Mouse (Mus musculus) midbrain, embryonic 11.5 days (tissue): ENCODE data around the gene Lmnb2. TPM values are rescaled to one million over a fixed set of nuclear protein-coding genes. Genes with fewer than 3 reads are reported as not detected.
A peak's percentile ranks its signal among the peaks of the same experiment; 100 is the strongest.

Experiments used
- ATAC-seq: fragments of 200-750 bp; cut with Nextera tagmentation; 2 replicates; pipeline ENCODE4 v1.8.0; 2017; ENCODE audit warnings: moderate TSS enrichment, moderate library complexity; ENCODE audit not compliant: low FRiP score
- DNase-seq: peaks from one replicate; pipeline ENCODE4 v3.0.0; 2015; ENCODE audit warnings: low spot score; ENCODE audit errors: missing footprints
- H3K27ac ChIP-seq: fragments of 300-500 bp; sonication (generic); 2 replicates; pipeline ENCODE4 v1.5.1; 2014; ENCODE audit warnings: low read depth, low read length
- H3K27me3 ChIP-seq: fragments of 300-500 bp; sonication (generic); 2 replicates; pipeline ENCODE4 v1.6.1; 2014; ENCODE audit warnings: mild to moderate bottlenecking, low read length, moderate library complexity, mixed read lengths; ENCODE audit not compliant: control insufficient read depth, insufficient read depth
- H3K36me3 ChIP-seq: fragments of 300-500 bp; sonication (generic); 2 replicates; pipeline ENCODE4 v1.6.1; 2014; ENCODE audit warnings: mild to moderate bottlenecking, low read length, moderate library complexity, mixed read lengths; ENCODE audit not compliant: control insufficient read depth, insufficient read depth
- H3K4me1 ChIP-seq: fragments of 300-500 bp; sonication (generic); 2 replicates; pipeline ENCODE4 v1.6.1; 2014; ENCODE audit warnings: low read length; ENCODE audit not compliant: control insufficient read depth, insufficient read depth
- H3K4me2 ChIP-seq: fragments of 300-500 bp; sonication (generic); 2 replicates; pipeline ENCODE4 v1.6.1; 2014; ENCODE audit warnings: mild to moderate bottlenecking, moderate library complexity
- H3K4me3 ChIP-seq: fragments of 300-500 bp; sonication (generic); 2 replicates; pipeline ENCODE4 v1.5.1; 2014; ENCODE audit warnings: low read depth, low read length
- H3K9ac ChIP-seq: fragments of 300-500 bp; sonication (generic); 2 replicates; pipeline ENCODE4 v1.6.1; 2014; ENCODE audit warnings: low read length
- H3K9me3 ChIP-seq: fragments of 300-500 bp; sonication (generic); 2 replicates; pipeline ENCODE4 v1.6.1; 2016; ENCODE audit warnings: low read length; ENCODE audit not compliant: control insufficient read depth
- WGBS: fragments of 180-500 bp; shearing (Covaris S2); extraction: QIAGEN DNeasy Blood & Tissue Kit; methylation state at CpG from one replicate; pipeline ENCODE4 v1.1.7; 2014; 5-methylcytosine and 5-hydroxymethylcytosine counted together
- polyA plus RNA-seq: library from polyadenylated mRNA; unstranded; fragments of >200 nt; fragmentation: Nextera tagmentation; extraction: Ambion mirVana; gene quantifications from 2 replicates; pipeline ENCODE4 v1.2.1, GENCODE M21; 2014

The Lmnb2 gene
- polyA plus RNA-seq, 1 experiment from 2014 or later, result 19.7 TPM

- H3K4me1 ChIP-seq, result peaks cover 43% of the 10 kb centered on the region
- ATAC-seq (peak; percentile 51), DNase-seq (peak; percentile 96)
- no peaks in the 10 kb centered on the region for H3K9me3 ChIP-seq
- peak overlapping the region; percentile 89 for H3K4me2 ChIP-seq
- no peaks in the 10 kb centered on the region for H3K36me3 ChIP-seq
- H3K4me3 ChIP-seq, result peak overlapping the region; percentile 40
- 0 out of 2 replicates have a peak overlapping the region, but pooled peaks have one; percentile 35 for H3K27ac ChIP-seq
- H3K27me3 ChIP-seq, result peaks cover 34% of the 10 kb centered on the region
- peak overlapping the region; percentile 65 for H3K9ac ChIP-seq
- WGBS, result under 1% methylated on average over 47 of the region's 48 CpGs
Measured at GRCm38 (mm10) chr10:80928586-80929298, 10.7 kb upstream of the Lmnb2 start.

GRCm38 (mm10) chr10:80925472-80925871, 7.4 kb upstream of the Lmnb2 start:
- Histone ChIP-seq H3K4me1 (peaks cover 18% of the 10 kb centered on the region), H3K9ac (no peak overlapping the region), H3K4me3 (no peak overlapping the region), H3K36me3 (no peaks in the 10 kb centered on the region), H3K27me3 (peaks cover 2% of the 10 kb centered on the region), H3K27ac (no peak overlapping the region), H3K4me2 (no peak overlapping the region), H3K9me3 (no peaks in the 10 kb centered on the region)
- WGBS, result 51% methylated on average over 3 of the region's 3 CpGs
- ATAC-seq (no peak), DNase-seq (no peak)

DNA sequence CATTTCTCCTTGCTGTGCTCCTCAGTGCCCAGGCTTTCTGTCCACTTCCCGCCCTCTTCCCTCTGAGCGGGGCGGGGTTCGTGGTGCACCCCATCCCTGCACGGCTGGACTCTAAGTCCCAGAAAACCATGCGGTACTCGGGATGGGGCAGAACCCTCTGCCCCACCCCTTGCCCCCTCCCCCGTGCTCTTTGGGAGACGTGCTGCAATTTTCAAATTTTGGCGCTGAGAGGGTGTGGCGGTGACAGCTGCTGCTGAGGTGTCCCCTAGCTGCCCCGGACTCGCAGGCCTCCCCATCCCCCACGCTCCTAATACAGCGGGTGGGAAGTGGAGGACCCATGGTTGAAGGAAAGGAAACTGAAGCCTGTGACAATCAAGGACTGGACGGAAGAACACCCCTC, 3.9 kb upstream of the Lmnb2 start:
- peak; percentile 30; the same call in 1 of the 2 replicates for ATAC-seq
- Histone ChIP-seq H3K4me2 (peak overlapping the region; percentile 34), H3K27me3 (no peaks in the 10 kb centered on the region), H3K36me3 (no peaks in the 10 kb centered on the region), H3K9me3 (no peaks in the 10 kb centered on the region), H3K9ac (peak overlapping the region; percentile 29), H3K4me1 (peaks cover 8% of the 10 kb centered on the region; the same call in 1 of the 2 replicates), H3K27ac (no peak overlapping the region), H3K4me3 (peak overlapping the region; percentile 9)
- DNase-seq, result peak; percentile 92
- WGBS, result 5% methylated on average over 16 of the region's 16 CpGs

DNA sequence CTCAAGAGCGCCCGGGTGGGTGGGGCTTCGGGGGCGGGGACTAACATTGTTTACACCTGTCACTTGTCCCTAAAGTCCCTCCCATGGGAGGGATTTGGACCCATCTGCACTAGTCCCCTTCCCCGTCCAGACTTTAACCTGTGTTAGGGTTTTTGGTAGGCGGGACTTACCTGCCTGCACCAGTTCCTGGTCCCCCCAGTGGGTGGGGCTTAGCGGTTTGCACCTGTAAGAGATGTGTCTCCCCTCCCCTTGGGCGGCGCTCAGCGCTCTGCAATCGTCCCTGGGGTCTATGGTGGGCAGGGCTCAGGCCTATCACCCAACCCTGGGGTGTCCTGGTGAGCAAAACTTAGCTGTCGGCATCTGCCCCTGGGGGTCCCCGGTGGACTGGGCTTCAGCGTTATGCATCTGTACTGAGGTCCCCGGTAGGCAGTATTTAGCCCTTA, 688 bp downstream of the Lmnb2 start:
- no peak for DNase-seq
- Histone ChIP-seq H3K27me3 (no peaks in the 10 kb centered on the region), H3K4me1 (peaks cover 11% of the 10 kb centered on the region; the same call in 1 of the 2 replicates), H3K9me3 (no peaks in the 10 kb centered on the region), H3K36me3 (0 out of 2 replicates have a peak, but pooled peaks cover 2% of the 10 kb centered on the region), H3K4me3 (peak overlapping the region; percentile 67), H3K9ac (peak overlapping the region; percentile 86), H3K4me2 (peak overlapping the region; percentile 98), H3K27ac (peak overlapping the region; percentile 5; the same call in 1 of the 2 replicates)
- peak; percentile 52 for ATAC-seq
- WGBS, result 2% methylated on average over 15 of the region's 15 CpGs

DNA sequence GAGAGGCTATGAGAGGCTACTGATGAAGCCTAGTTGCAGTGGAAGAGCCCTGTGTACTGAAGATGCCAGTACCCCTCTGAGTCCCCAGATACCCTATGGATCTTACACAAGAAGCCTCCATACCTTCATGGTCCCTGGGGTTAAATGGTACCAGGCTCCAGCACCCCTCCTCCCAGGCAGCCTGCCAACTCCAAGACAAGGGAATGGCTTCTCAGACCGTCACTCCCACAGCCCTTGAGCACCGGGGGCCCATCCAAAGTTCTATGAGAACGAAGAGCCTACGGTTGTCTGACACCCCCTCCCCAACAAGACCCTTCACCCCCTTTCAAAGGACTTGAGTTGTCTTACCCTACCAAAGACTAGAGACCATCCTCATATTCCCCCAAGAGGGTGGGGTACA, 2.3 kb downstream of the Lmnb2 start:
- H3K36me3 ChIP-seq, result 0 out of 2 replicates have a peak, but pooled peaks cover 2% of the 10 kb centered on the region
- ATAC-seq (no peak), DNase-seq (no peak)
- no peaks in the 10 kb centered on the region for H3K27me3 ChIP-seq
- WGBS, result 94% methylated on average over 4 of the region's 4 CpGs
- H3K4me2 ChIP-seq, result no peak overlapping the region
- H3K4me3 ChIP-seq, result no peak overlapping the region
- H3K4me1 ChIP-seq, result peaks cover 8% of the 10 kb centered on the region; the same call in 1 of the 2 replicates
- no peak overlapping the region for H3K27ac ChIP-seq
- H3K9me3 ChIP-seq, result no peaks in the 10 kb centered on the region
- no peak overlapping the region for H3K9ac ChIP-seq

DNA sequence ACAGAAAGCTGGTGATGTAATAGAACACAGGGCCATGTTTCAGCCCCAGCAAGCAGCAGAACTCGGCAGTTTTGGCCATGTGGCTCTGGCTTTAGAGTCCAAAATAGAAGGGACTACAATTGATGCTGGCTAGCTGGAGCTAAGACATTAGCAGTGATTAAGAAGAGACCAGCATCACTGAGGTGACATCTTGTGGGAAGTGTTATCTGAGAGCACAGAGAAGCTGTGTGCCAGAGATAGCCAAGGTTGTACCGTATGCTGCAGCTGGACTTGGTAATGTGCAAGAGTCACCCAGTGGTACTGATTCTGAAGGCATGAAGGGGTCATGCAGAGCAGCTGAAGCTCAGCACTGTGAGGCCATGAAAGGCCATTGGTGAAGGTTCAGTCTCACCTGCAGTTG, 2.8 kb downstream of the Lmnb2 start:
- no peaks in the 10 kb centered on the region for H3K27me3 ChIP-seq
- no peaks in the 10 kb centered on the region for H3K9me3 ChIP-seq
- H3K4me2 ChIP-seq, result no peak overlapping the region
- WGBS, result 90% methylated on average over 2 of the region's 2 CpGs
- H3K36me3 ChIP-seq, result peaks cover 3% of the 10 kb centered on the region; the same call in 1 of the 2 replicates
- H3K27ac ChIP-seq, result no peak overlapping the region
- no peak for DNase-seq
- H3K9ac ChIP-seq, result no peak overlapping the region
- no peak for ATAC-seq
- peaks cover 8% of the 10 kb centered on the region; the same call in 1 of the 2 replicates for H3K4me1 ChIP-seq
- no peak overlapping the region for H3K4me3 ChIP-seq

- Histone ChIP-seq H3K4me1 (peaks cover 8% of the 10 kb centered on the region; the same call in 1 of the 2 replicates), H3K9me3 (no peaks in the 10 kb centered on the region), H3K4me2 (no peak overlapping the region), H3K27me3 (no peaks in the 10 kb centered on the region), H3K9ac (no peak overlapping the region), H3K4me3 (no peak overlapping the region), H3K36me3 (peaks cover 5% of the 10 kb centered on the region; the same call in 1 of the 2 replicates), H3K27ac (no peak overlapping the region)
- ATAC-seq (no peak), DNase-seq (no peak)
- WGBS, result 91% methylated on average over 5 of the region's 5 CpGs
Measured at GRCm38 (mm10) chr10:80914253-80914656, 3.8 kb downstream of the Lmnb2 start.

DNA sequence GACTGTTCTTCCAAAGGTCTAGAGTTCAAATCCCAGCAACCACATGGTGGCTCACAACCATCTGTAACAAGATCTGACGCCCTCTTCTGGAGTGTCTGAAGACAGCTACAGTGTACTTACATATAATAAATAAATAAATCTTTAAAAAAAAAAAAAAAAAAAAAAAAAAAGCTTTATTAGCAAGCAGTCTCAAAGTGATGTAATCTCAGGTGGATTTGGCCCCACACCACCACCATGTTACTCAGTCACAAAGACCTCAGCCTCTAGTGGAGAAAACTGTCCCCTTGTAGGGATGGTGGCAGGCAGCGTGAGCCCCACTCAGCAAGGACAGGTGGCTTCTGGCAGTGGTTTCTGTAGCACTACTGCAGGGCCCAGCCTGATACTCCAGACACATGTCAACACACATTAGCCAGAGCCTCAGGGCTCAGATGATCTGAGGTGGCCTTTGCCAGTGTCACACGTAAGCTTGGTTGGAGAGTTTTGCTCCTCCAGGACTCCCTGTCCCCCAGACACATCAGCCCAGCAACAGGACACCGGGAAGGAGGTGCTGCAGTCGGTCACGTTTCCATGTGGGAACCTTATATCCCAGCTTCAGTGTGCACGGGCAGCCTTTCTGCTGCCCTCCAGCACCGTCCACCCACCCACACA, 4.6 kb downstream of the Lmnb2 start:
- DNase-seq (no peak), ATAC-seq (no peak)
- Histone ChIP-seq H3K9ac (no peak overlapping the region), H3K4me2 (no peak overlapping the region), H3K27ac (no peak overlapping the region), H3K4me1 (peaks cover 8% of the 10 kb centered on the region; the same call in 1 of the 2 replicates), H3K27me3 (no peaks in the 10 kb centered on the region), H3K36me3 (peaks cover 7% of the 10 kb centered on the region), H3K9me3 (no peaks in the 10 kb centered on the region), H3K4me3 (no peak overlapping the region)
- 93% methylated on average over 7 of the region's 8 CpGs for WGBS

- Histone ChIP-seq H3K9ac (no peak overlapping the region), H3K4me2 (no peak overlapping the region), H3K4me1 (peaks cover 3% of the 10 kb centered on the region; the same call in 1 of the 2 replicates), H3K27ac (no peak overlapping the region), H3K27me3 (no peaks in the 10 kb centered on the region), H3K36me3 (peaks cover 14% of the 10 kb centered on the region), H3K9me3 (no peaks in the 10 kb centered on the region), H3K4me3 (no peak overlapping the region)
- DNase-seq (no peak), ATAC-seq (no peak)
Measured at GRCm38 (mm10) chr10:80911891-80912290, 6.2 kb downstream of the Lmnb2 start.
